Mouse (Mus musculus) midbrain, embryonic 13.5 days (tissue): ENCODE measurements around the gene Micu1. TPM values are rescaled to one million over a fixed set of nuclear protein-coding genes. Genes with fewer than 3 reads are reported as not detected.

Experiments used
- ATAC-seq: fragments of 200-750 bp; cut with Nextera tagmentation; 2 replicates; pipeline ENCODE4 v1.8.0; 2017; ENCODE audit warnings: mild to moderate bottlenecking, moderate TSS enrichment, moderate library complexity
- H3K27ac ChIP-seq: fragments of 300-500 bp; sonication (generic); 2 replicates; pipeline ENCODE4 v1.5.1; 2015; ENCODE audit warnings: inconsistent platforms, mild to moderate bottlenecking, moderate library complexity
- H3K27me3 ChIP-seq: fragments of 300-500 bp; sonication (generic); 2 replicates; pipeline ENCODE4 v1.6.1; 2015; ENCODE audit warnings: mild to moderate bottlenecking, inconsistent platforms
- H3K36me3 ChIP-seq: fragments of 300-500 bp; sonication (generic); 2 replicates; pipeline ENCODE4 v1.6.1; 2015; ENCODE audit warnings: mild to moderate bottlenecking, inconsistent platforms
- H3K4me1 ChIP-seq: fragments of 300-500 bp; sonication (generic); replicated peaks from 2 replicates; pipeline ENCODE4 v1.6.1; 2015; ENCODE audit warnings: inconsistent platforms
- H3K4me2 ChIP-seq: fragments of 300-500 bp; sonication (generic); replicated peaks from 2 replicates; pipeline ENCODE4 v1.6.1; 2015; ENCODE audit warnings: moderate library complexity, mild to moderate bottlenecking, inconsistent platforms
- H3K4me3 ChIP-seq: fragments of 300-500 bp; sonication (generic); replicated peaks from 2 replicates; pipeline ENCODE4 v1.5.1; 2015; ENCODE audit warnings: mild to moderate bottlenecking, inconsistent platforms
- H3K9ac ChIP-seq: fragments of 300-500 bp; sonication (generic); replicated peaks from 2 replicates; pipeline ENCODE4 v1.6.1; 2015; ENCODE audit warnings: mild to moderate bottlenecking, inconsistent platforms
- H3K9me3 ChIP-seq: fragments of 300-500 bp; sonication (generic); 2 replicates; pipeline ENCODE4 v1.6.1; 2016; ENCODE audit warnings: mild to moderate bottlenecking, inconsistent platforms
- WGBS: fragments of 180-500 bp; shearing (Covaris S2); methylation state at CpG from one replicate; pipeline ENCODE4 v1.1.7; 2015; 5-methylcytosine and 5-hydroxymethylcytosine counted together
- polyA plus RNA-seq: library from polyadenylated mRNA; unstranded; fragments of >200 nt; fragmentation: Nextera tagmentation; extraction: Ambion mirVana; gene quantifications from 2 replicates; pipeline ENCODE4 v1.2.1, GENCODE M21; 2015

Gene Micu1
- polyA plus RNA-seq, 1 experiment from 2014 or later = 72.2 TPM

DNA sequence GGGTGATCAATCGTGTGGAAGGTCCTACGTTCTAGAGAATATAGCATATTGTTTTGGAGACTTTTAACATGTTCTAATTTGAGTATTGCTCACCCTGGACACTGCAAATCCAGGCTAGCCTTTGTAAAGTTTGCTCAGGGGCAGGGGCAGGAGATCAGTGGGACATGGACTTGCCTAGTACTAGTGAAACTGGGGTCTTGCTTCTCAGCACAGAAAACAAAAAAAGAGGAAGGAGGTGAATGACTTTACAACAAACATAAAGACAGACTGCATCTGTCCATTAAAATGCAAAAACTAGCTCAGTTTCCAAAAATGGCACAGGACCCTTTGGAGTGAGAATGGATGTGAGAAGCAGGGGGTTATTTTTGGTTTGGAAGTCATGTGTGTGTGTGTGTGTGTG, 8.2 kb upstream of the Micu1 start:
- Histone ChIP-seq H3K36me3 (no peaks in the 10 kb centered on the region), H3K4me1 (no peaks in the 10 kb centered on the region; the same call in 1 of the 2 replicates), H3K27me3 (no peaks in the 10 kb centered on the region), H3K9ac (no peak overlapping the region), H3K4me3 (no peak overlapping the region), H3K9me3 (no peaks in the 10 kb centered on the region), H3K27ac (no peak overlapping the region), H3K4me2 (no peak overlapping the region)
- no peak for ATAC-seq
- whole genome bisulfite sequencing = 81% methylated on average over 2 of the region's 2 CpGs

DNA sequence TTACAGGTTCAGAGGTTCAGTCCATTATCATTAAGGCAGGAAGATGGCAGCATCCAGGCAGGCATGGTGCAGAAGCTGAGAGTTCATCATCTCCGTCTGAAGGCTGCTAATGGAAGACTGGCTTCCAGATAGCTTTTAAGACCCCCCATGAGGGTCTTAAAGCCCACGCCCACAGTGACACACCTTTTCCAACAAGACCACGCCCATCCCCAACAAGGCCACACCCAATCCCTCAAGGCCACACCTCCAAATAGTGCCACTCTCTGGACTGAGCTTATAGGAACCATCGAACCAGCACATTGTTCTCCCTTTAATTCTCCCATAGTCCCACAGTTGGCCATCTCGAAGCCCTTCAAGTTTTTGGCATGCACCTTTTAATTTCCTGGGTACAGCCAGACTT, 2.8 kb upstream of the Micu1 start:
- peaks cover 9% of the 10 kb centered on the region for H3K4me1 ChIP-seq
- no peak overlapping the region for H3K27ac ChIP-seq
- H3K27me3 ChIP-seq = no peaks in the 10 kb centered on the region
- H3K4me2 ChIP-seq = no peak overlapping the region
- WGBS = 83% methylated on average over 5 of the region's 5 CpGs
- no peaks in the 10 kb centered on the region for H3K9me3 ChIP-seq
- ATAC-seq = no peak
- no peak overlapping the region for H3K4me3 ChIP-seq
- H3K9ac ChIP-seq = no peak overlapping the region
- H3K36me3 ChIP-seq = no peaks in the 10 kb centered on the region

DNA sequence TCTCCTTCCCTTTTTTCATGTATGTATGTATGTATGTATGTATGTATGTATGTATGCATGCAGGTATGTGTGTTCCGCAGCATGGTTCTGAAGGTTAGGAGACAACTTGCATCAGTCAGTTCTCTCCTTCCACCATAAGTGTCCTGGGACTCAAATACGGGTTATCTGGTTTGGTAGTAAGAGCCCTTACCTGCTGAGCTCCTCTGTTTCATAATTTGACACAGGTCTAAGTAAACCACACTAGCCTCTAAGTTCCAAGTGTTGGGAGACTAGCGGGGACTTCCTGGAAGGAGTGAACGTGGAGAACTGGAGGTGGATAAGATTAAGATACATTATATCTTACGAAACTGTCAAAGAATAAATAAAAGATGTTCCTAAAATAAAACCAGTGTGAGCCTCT, 472 bp upstream of the Micu1 start:
- 53% methylated on average over 5 of the region's 5 CpGs for WGBS
- H3K4me2 ChIP-seq = peak overlapping the region; percentile 84
- H3K9ac ChIP-seq = no peak overlapping the region
- H3K9me3 ChIP-seq = no peaks in the 10 kb centered on the region
- H3K4me3 ChIP-seq = peak overlapping the region; percentile 82
- no peaks in the 10 kb centered on the region for H3K27me3 ChIP-seq
- no peak; the same call in 1 of the 2 replicates for ATAC-seq
- 0 out of 2 replicates have a peak overlapping the region, but pooled peaks have one; percentile 69 for H3K27ac ChIP-seq
- H3K36me3 ChIP-seq = no peaks in the 10 kb centered on the region
- H3K4me1 ChIP-seq = peaks cover 9% of the 10 kb centered on the region

DNA sequence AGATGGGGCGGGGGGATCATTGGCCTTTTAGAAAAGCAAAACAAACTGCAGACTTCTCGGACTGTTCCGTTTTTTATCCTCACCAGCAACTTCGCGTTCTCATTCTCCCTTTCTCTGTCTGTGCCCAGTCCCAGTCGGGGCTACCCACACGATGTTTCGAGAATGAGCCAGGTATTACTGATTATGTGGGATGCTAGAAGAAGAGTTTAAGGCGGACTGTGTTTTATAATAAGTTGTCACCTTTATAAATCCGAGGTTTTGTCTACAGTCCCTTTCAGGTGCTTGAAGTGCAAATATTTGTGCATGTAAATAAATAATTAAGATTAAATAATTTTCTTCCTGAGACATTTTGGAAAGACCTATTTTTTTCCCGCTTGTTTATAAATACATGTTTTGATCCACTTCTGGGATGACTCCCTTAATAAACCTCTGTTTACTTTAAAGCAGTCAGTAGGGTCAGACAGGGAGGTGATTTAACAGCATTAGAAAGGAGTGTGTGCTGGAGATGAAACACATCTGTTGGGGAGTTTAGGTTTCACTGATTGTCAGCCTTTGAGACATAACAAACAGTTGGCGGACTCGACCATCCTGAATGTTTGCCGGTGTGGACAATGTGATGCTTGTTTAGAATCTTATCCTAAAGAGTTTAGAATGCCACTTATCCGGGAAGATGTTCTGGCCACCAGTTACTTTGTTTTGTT, 933 bp downstream of the Micu1 start:
- peak overlapping the region; percentile 84 for H3K4me2 ChIP-seq
- peaks cover 9% of the 10 kb centered on the region for H3K4me1 ChIP-seq
- no peaks in the 10 kb centered on the region for H3K27me3 ChIP-seq
- H3K9ac ChIP-seq = peak overlapping the region; percentile 78
- H3K9me3 ChIP-seq = no peaks in the 10 kb centered on the region
- H3K36me3 ChIP-seq = no peaks in the 10 kb centered on the region
- H3K27ac ChIP-seq = peak overlapping the region; percentile 69
- ATAC-seq = no peak
- H3K4me3 ChIP-seq = peak overlapping the region; percentile 82
- WGBS = 14% methylated on average over 15 of the region's 15 CpGs

DNA sequence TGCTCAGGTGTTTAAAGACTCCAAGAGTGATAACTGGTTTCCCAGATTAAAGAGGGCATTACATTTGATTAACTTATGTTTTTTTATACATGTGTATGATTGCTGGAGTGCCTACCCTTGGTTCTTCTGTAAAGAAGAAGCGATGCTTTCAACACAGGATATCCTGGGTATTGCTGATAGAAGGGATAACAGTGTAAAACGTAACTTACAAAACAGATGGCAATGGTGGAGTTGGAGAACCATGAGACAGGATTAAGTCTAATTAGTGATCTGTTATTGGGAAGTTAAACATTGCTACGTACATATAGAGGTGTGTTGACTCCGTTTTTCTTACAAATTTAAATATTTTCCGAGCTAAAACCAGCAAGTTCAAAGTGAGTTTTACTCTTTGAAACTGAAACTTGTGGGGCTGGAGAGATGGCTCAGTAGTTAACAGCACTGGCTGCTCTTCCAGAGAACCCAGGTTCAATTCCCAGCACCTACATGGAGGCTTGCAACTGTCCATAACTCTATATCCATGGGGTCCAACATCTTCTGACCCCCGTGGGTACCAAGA, 4.8 kb downstream of the Micu1 start:
- no peak for ATAC-seq
- Histone ChIP-seq H3K9ac (no peak overlapping the region), H3K9me3 (no peaks in the 10 kb centered on the region), H3K4me3 (no peak overlapping the region), H3K27ac (no peak overlapping the region), H3K36me3 (peaks cover 11% of the 10 kb centered on the region; the same call in 1 of the 2 replicates), H3K4me2 (no peak overlapping the region), H3K4me1 (peaks cover 9% of the 10 kb centered on the region), H3K27me3 (no peaks in the 10 kb centered on the region)
- WGBS = 91% methylated on average over 6 of the region's 6 CpGs

DNA sequence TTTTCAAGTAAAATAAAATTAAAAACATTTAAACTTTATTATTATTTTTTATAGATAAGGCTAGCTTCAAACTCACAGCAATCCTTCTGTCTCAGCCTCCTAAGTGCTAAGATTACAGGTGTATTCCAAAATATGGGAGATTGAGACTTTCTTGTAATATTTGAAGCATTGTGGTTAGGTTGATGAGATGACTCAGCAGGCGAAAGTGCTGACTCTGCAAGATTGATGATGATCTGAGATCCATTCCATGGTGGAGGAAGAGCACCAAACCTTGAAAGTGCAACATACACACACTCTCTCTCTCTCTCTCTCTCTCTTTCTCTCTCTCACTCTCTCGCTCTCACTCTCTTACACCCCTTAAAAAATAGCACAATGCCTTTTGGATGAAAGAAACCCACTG, 5.3 kb downstream of the Micu1 start:
- ATAC-seq = no peak
- Histone ChIP-seq H3K9me3 (no peaks in the 10 kb centered on the region), H3K9ac (no peak overlapping the region), H3K4me3 (no peak overlapping the region), H3K36me3 (peaks cover 11% of the 10 kb centered on the region; the same call in 1 of the 2 replicates), H3K4me2 (no peak overlapping the region), H3K4me1 (peaks cover 9% of the 10 kb centered on the region), H3K27ac (no peak overlapping the region), H3K27me3 (no peaks in the 10 kb centered on the region)
- WGBS = 79% methylated on average over 2 of the region's 2 CpGs

DNA sequence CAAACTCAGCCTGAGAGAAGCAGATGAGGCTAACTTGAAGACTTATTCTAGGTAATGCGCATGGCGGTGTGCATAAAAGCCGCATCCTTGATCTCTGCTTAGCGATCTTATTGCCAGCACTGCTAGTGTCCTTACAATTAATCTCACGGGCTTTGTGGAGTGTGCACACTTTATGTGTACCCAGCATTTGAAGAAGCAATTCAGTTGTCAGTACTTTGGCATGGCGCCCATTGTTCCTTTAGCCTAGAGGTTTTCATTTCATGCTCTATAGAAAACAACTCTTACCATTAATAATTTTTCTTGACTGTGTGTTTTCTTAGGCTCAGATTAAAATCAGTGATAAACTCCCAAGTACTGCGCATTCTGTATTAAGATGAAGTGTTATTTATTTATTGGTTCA, 7.0 kb downstream of the Micu1 start:
- H3K4me1 ChIP-seq = no peaks in the 10 kb centered on the region
- no peak overlapping the region for H3K9ac ChIP-seq
- no peak overlapping the region; the same call in 1 of the 2 replicates for H3K27ac ChIP-seq
- H3K9me3 ChIP-seq = no peaks in the 10 kb centered on the region
- 78% methylated on average over 7 of the region's 7 CpGs for WGBS
- H3K36me3 ChIP-seq = peaks cover 11% of the 10 kb centered on the region; the same call in 1 of the 2 replicates
- H3K4me3 ChIP-seq = no peak overlapping the region
- ATAC-seq = no peak
- no peaks in the 10 kb centered on the region for H3K27me3 ChIP-seq
- H3K4me2 ChIP-seq = no peak overlapping the region

DNA sequence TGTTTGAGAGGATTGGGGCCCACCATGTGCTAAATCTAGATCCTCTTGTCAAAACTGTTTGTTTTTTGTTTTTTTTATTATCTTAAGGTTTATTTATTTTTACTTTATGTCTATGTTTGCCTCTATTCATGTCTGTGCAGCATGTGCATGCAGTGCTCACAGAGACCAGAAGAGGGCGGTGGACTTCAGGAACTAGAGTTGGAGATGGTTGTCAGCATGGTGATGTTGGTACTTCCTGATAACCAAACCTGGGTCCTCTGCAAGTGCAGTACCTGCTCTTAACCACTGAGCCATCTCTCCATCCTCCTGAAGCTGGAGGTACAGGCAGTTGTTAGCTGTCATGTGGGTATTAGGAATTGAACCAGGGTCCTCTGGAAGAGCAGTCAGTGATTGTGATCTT, 8.0 kb downstream of the Micu1 start:
- H3K9me3 ChIP-seq = no peaks in the 10 kb centered on the region
- H3K27me3 ChIP-seq = no peaks in the 10 kb centered on the region
- no peak overlapping the region for H3K4me2 ChIP-seq
- no peak for ATAC-seq
- no peak overlapping the region for H3K27ac ChIP-seq
- peaks cover 11% of the 10 kb centered on the region; the same call in 1 of the 2 replicates for H3K36me3 ChIP-seq
- H3K4me1 ChIP-seq = 0 out of 2 replicates have a peak, but pooled peaks cover 4% of the 10 kb centered on the region
- no peak overlapping the region for H3K9ac ChIP-seq
- H3K4me3 ChIP-seq = no peak overlapping the region
- WGBS = 97% methylated on average over 1 of the region's 1 CpGs

DNA sequence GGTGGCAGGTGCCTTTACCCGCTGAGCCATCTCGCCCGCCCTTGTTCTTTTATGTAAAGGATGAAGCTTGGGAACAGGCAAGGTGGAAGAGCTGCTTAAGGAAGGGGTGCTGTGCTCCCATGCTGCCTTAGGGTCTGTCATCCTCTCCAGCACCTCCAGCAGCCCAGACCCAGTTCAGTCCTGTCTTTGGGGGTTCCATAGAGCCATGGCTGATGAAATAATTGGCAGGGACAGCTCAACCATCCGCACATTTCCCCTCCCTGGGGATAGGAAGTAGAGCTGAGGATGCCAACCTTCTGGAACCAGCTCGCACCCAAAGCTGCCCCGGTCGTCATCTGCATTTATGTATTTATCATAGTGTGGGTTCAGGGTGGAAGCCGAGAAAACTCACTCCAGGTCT, 9.8 kb downstream of the Micu1 start:
- no peak overlapping the region for H3K4me2 ChIP-seq
- H3K9ac ChIP-seq = no peak overlapping the region
- H3K4me3 ChIP-seq = no peak overlapping the region
- peaks cover 11% of the 10 kb centered on the region; the same call in 1 of the 2 replicates for H3K36me3 ChIP-seq
- H3K27me3 ChIP-seq = no peaks in the 10 kb centered on the region
- H3K27ac ChIP-seq = no peak overlapping the region
- no peaks in the 10 kb centered on the region for H3K9me3 ChIP-seq
- 92% methylated on average over 8 of the region's 8 CpGs for WGBS
- 0 out of 2 replicates have a peak, but pooled peaks cover 5% of the 10 kb centered on the region for H3K4me1 ChIP-seq
- no peak for ATAC-seq

DNA sequence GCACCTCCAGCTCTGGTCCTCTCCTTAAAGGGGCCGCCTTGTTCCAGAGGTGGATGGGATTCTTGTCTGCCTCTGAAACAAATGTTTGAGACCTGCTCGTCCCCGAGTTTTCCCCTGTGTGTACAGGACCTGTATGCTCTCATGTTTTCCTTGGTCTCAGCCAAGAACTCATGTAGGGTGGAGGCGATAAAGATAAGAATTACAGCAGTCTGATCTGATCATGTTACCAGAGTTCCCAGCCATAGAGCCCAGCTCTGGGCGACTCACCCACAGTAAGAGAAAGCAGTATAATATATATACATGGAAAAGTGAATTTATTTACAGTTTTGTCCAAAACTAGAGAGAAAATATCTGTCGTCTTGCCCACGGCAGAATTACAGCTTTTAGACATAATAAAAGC, 17.7 kb downstream of the Micu1 start:
- no peak for ATAC-seq
- Histone ChIP-seq H3K4me2 (no peak overlapping the region), H3K9me3 (no peaks in the 10 kb centered on the region), H3K4me1 (peaks cover 15% of the 10 kb centered on the region), H3K4me3 (no peak overlapping the region), H3K36me3 (no peaks in the 10 kb centered on the region), H3K27ac (no peak overlapping the region), H3K9ac (no peak overlapping the region), H3K27me3 (no peaks in the 10 kb centered on the region)
- 86% methylated on average over 7 of the region's 7 CpGs for WGBS

DNA sequence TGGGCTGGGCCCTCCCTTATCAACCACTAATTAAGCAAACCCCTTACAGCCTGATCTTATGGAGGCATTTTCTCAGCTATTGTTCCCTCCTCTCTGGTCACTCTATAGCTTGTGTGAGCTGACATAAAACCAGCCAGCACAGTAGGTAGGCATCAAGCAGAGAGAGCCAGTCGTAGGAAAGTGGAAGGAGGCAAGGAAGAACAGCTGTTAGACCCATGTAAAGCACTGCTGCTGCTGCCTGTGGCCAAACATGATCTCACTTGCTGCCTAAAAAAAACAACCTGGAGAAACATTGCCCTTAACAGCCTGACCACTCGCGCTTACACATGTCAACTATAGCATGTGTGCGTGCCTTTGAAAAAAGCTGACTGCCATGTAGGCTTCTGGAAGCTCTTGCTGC, 19.3 kb downstream of the Micu1 start:
- no peaks in the 10 kb centered on the region for H3K9me3 ChIP-seq
- H3K4me1 ChIP-seq = peaks cover 12% of the 10 kb centered on the region
- H3K27me3 ChIP-seq = no peaks in the 10 kb centered on the region
- H3K9ac ChIP-seq = no peak overlapping the region
- H3K4me2 ChIP-seq = no peak overlapping the region
- H3K4me3 ChIP-seq = no peak overlapping the region
- WGBS = 76% methylated on average over 4 of the region's 4 CpGs
- ATAC-seq = no peak
- no peaks in the 10 kb centered on the region for H3K36me3 ChIP-seq
- no peak overlapping the region for H3K27ac ChIP-seq

DNA sequence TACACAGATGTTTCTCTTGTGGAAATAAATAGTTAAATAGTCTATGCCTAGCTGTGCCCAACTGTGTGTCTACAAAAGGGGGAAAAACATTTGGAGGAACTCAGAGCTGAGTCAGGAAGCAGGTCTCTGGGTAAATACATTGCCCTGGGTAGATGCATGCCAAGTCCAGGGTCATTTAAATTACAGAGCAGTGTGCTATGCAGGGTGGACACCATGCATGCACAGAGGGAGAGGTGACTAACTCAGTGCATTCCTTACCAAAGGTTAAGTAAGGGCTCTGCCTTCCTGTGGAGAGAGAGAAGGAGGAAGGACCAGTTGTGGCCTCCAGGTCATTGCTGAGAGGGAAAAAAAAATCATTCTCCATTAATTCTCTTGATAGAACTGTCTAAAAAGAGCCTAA, 22.4 kb downstream of the Micu1 start:
- H3K4me2 ChIP-seq = no peak overlapping the region
- peaks cover 12% of the 10 kb centered on the region for H3K4me1 ChIP-seq
- H3K27ac ChIP-seq = no peak overlapping the region
- no peak overlapping the region for H3K4me3 ChIP-seq
- 0 out of 2 replicates have a peak, but pooled peaks have one; percentile 17 for ATAC-seq
- no peaks in the 10 kb centered on the region for H3K27me3 ChIP-seq
- H3K36me3 ChIP-seq = no peaks in the 10 kb centered on the region
- H3K9ac ChIP-seq = no peak overlapping the region
- H3K9me3 ChIP-seq = no peaks in the 10 kb centered on the region
